Mouse (Mus musculus) neural tube, embryonic 14.5 days (tissue): ENCODE results near the gene Vamp3. TPM values are rescaled to one million over a fixed set of nuclear protein-coding genes. Genes with fewer than 3 reads are reported as not detected.

Source experiments
- ATAC-seq: fragments of 200-750 bp; cut with Nextera tagmentation; 2 replicates; pipeline ENCODE4 v1.8.0; 2017; ENCODE audit warnings: low read depth, mild to moderate bottlenecking, moderate TSS enrichment, moderate library complexity
- H3K27ac ChIP-seq: fragments of 300-500 bp; sonication (generic); 2 replicates; pipeline ENCODE4 v1.5.1; 2014; ENCODE audit warnings: low read depth, mild to moderate bottlenecking, control low read depth, low read length, moderate library complexity, mixed read lengths
- H3K27me3 ChIP-seq: fragments of 300-500 bp; sonication (generic); 2 replicates; pipeline ENCODE4 v1.6.1; 2014; ENCODE audit warnings: low read length; ENCODE audit not compliant: control insufficient read depth, insufficient read depth
- H3K36me3 ChIP-seq: fragments of 300-500 bp; sonication (generic); 2 replicates; pipeline ENCODE4 v1.6.1; 2014; ENCODE audit warnings: low read length, mixed read lengths; ENCODE audit not compliant: control insufficient read depth, insufficient read depth
- H3K4me1 ChIP-seq: fragments of 300-500 bp; sonication (generic); 2 replicates; pipeline ENCODE4 v1.6.1; 2014; ENCODE audit warnings: low read length; ENCODE audit not compliant: control insufficient read depth, insufficient read depth
- H3K4me2 ChIP-seq: fragments of 300-500 bp; sonication (generic); 2 replicates; pipeline ENCODE4 v1.6.1; 2014; ENCODE audit warnings: mild to moderate bottlenecking, low read depth, low read length, control low read depth
- H3K4me3 ChIP-seq: fragments of 300-500 bp; sonication (generic); 2 replicates; pipeline ENCODE4 v1.5.1; 2014; ENCODE audit warnings: low read depth, low read length, control low read depth, mixed read lengths
- H3K9ac ChIP-seq: fragments of 300-500 bp; sonication (generic); replicated peaks from 2 replicates; pipeline ENCODE4 v1.6.1; 2014; ENCODE audit warnings: low read depth, mild to moderate bottlenecking, control low read depth, low read length, mixed read lengths
- H3K9me3 ChIP-seq: fragments of 300-500 bp; sonication (generic); 2 replicates; pipeline ENCODE4 v1.6.1; 2016; ENCODE audit warnings: low read length; ENCODE audit not compliant: control insufficient read depth
- WGBS: fragments of 180-500 bp; shearing (Covaris S2); extraction: QIAGEN DNeasy Blood & Tissue Kit; methylation state at CpG from one replicate; pipeline ENCODE4 v1.1.7; 2014; 5-methylcytosine and 5-hydroxymethylcytosine counted together
- polyA plus RNA-seq: library from polyadenylated mRNA; unstranded; fragments of >200 nt; fragmentation: Nextera tagmentation; extraction: Ambion mirVana; gene quantifications from 2 replicates; pipeline ENCODE4 v1.2.1, GENCODE M21; 2014

The Vamp3 gene
- polyA plus RNA-seq, 1 experiment from 2014 or later: 36.6 TPM

- Histone ChIP-seq H3K4me3 (no peak overlapping the region), H3K27me3 (no peaks in the 10 kb centered on the region), H3K9ac (no peak overlapping the region), H3K9me3 (no peaks in the 10 kb centered on the region), H3K27ac (no peak overlapping the region), H3K4me1 (no peaks in the 10 kb centered on the region), H3K4me2 (no peak overlapping the region), H3K36me3 (peaks cover 46% of the 10 kb centered on the region)
- WGBS: 80% methylated on average over 4 of the region's 4 CpGs
- no peak for ATAC-seq
Measured at GRCm38 (mm10) chr4:151068751-151069150, 11.0 kb upstream of the Vamp3 start.

- 87% methylated on average over 4 of the region's 4 CpGs for WGBS
- H3K9me3 ChIP-seq: no peaks in the 10 kb centered on the region
- no peak overlapping the region for H3K4me2 ChIP-seq
- H3K27ac ChIP-seq: no peak overlapping the region
- H3K4me1 ChIP-seq: peaks cover 11% of the 10 kb centered on the region
- no peak overlapping the region for H3K4me3 ChIP-seq
- peaks cover 19% of the 10 kb centered on the region for H3K36me3 ChIP-seq
- no peak overlapping the region for H3K9ac ChIP-seq
- 0 out of 2 replicates have a peak, but pooled peaks cover 3% of the 10 kb centered on the region for H3K27me3 ChIP-seq
- no peak for ATAC-seq
Measured at GRCm38 (mm10) chr4:151059566-151059965, 1.8 kb upstream of the Vamp3 start.

- Histone ChIP-seq H3K4me3 (no peak overlapping the region; the same call in 1 of the 2 replicates), H3K27ac (peak overlapping the region; percentile 97), H3K9me3 (no peaks in the 10 kb centered on the region), H3K27me3 (0 out of 2 replicates have a peak, but pooled peaks cover 3% of the 10 kb centered on the region), H3K4me1 (peaks cover 11% of the 10 kb centered on the region), H3K36me3 (peaks cover 18% of the 10 kb centered on the region), H3K4me2 (peak overlapping the region; percentile 50), H3K9ac (0 out of 2 replicates have a peak overlapping the region, but pooled peaks have one; percentile 34)
- ATAC-seq: no peak
- WGBS: 74% methylated on average over 4 of the region's 4 CpGs
Measured at GRCm38 (mm10) chr4:151058634-151059033, 871 bp upstream of the Vamp3 start.

GRCm38 (mm10) chr4:151051162-151051561 lies 6.6 kb downstream of the Vamp3 start:
- H3K36me3 ChIP-seq: peaks cover 34% of the 10 kb centered on the region
- H3K4me3 ChIP-seq: no peak overlapping the region
- H3K4me2 ChIP-seq: no peak overlapping the region
- 89% methylated on average over 1 of the region's 1 CpGs for WGBS
- no peak overlapping the region for H3K27ac ChIP-seq
- no peak for ATAC-seq
- no peaks in the 10 kb centered on the region for H3K27me3 ChIP-seq
- H3K9me3 ChIP-seq: no peaks in the 10 kb centered on the region
- H3K9ac ChIP-seq: no peak overlapping the region
- H3K4me1 ChIP-seq: no peaks in the 10 kb centered on the region

GRCm38 (mm10) chr4:151046524-151046923 lies 11.2 kb downstream of the Vamp3 start:
- no peak for ATAC-seq
- H3K27ac ChIP-seq: no peak overlapping the region
- H3K4me2 ChIP-seq: no peak overlapping the region
- 94% methylated on average over 3 of the region's 3 CpGs for WGBS
- no peaks in the 10 kb centered on the region for H3K9me3 ChIP-seq
- H3K4me1 ChIP-seq: 0 out of 2 replicates have a peak, but pooled peaks cover 5% of the 10 kb centered on the region
- no peaks in the 10 kb centered on the region for H3K27me3 ChIP-seq
- H3K36me3 ChIP-seq: peaks cover 31% of the 10 kb centered on the region
- H3K9ac ChIP-seq: no peak overlapping the region
- H3K4me3 ChIP-seq: no peak overlapping the region

DNA sequence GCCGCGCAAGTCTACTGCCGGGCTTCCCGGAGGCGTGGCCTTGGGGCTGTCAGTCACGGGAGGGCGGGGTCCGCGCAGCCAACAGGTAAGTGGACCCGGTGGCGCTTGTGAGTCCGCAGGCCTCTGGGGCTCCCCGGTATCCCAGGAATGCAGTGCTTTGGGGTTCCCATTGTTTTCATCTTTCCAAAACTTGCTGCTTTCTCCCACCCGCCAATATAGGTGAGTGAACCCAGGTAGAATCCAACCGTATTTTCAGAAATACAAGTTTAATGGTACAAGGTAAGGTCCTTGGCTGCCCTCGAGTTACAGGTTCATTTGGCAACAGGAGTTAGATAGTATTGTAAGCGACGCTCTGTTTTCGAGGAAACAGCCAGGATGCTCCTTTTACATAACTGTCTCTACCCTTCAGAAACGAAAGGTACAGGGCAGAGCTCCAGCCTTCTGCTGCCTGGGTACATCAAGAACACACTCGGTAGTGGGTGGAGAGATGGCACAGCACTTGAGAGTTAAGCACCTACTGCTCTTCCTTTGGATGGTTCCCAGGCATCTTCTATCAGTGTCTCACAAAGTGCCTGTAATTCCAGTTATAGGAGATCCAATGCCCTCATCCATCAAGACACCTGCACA lies 12.7 kb downstream of the Vamp3 start:
- no peaks in the 10 kb centered on the region for H3K9me3 ChIP-seq
- H3K27ac ChIP-seq: no peak overlapping the region
- H3K27me3 ChIP-seq: no peaks in the 10 kb centered on the region
- peak overlapping the region; percentile 54 for H3K9ac ChIP-seq
- peaks cover 23% of the 10 kb centered on the region for H3K36me3 ChIP-seq
- H3K4me2 ChIP-seq: peak overlapping the region; percentile 79
- ATAC-seq: 0 out of 2 replicates have a peak, but pooled peaks have one; percentile 9
- WGBS: 5% methylated on average over 21 of the region's 21 CpGs
- 0 out of 2 replicates have a peak, but pooled peaks cover 5% of the 10 kb centered on the region for H3K4me1 ChIP-seq
- peak overlapping the region; percentile 56 for H3K4me3 ChIP-seq

- no peaks in the 10 kb centered on the region for H3K27me3 ChIP-seq
- H3K9ac ChIP-seq: peak within 1 kb of the TSS; percentile 54
- H3K4me3 ChIP-seq: peak within 1 kb of the TSS; percentile 56
- H3K9me3 ChIP-seq: no peaks in the 10 kb centered on the region
- peak; percentile 96 for ATAC-seq
- H3K4me2 ChIP-seq: peak within 1 kb of the TSS; percentile 79
- H3K4me1 ChIP-seq: 0 out of 2 replicates have a peak, but pooled peaks cover 5% of the 10 kb centered on the region
- WGBS: 0% methylated on average over 78 of the region's 79 CpGs
- no peak within 1 kb of the TSS for H3K27ac ChIP-seq
- peaks cover 18% of the 10 kb centered on the region for H3K36me3 ChIP-seq
Measured at GRCm38 (mm10) chr4:151044037-151044943, 13.5 kb downstream of the Vamp3 start, which contains the start of gene Per3. Gene Per3 (minus strand): TSS chr4:151044665.

DNA sequence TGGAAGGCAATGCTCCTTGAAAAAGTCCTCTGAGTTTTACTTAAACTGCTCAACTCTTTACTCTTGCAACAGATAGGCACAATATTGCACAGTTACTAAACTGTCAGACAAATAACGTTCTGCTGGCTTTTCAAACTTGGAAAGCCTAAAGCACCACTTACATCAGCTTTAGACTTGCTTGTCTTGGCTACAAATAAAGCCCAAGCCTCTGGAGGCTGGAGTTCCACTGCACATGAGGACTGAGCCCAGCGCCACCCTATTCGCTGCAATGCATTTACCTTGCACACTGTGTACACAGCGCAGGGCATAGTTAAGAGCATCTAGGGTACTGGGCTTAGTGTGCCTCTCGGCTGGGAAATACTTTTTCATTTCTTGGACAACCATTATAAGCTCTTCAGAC lies 14.5 kb downstream of the Vamp3 start:
- Histone ChIP-seq H3K27ac (no peak overlapping the region), H3K9me3 (no peaks in the 10 kb centered on the region), H3K4me2 (peak overlapping the region; percentile 79; the same call in 1 of the 2 replicates), H3K4me3 (no peak overlapping the region), H3K27me3 (no peaks in the 10 kb centered on the region), H3K9ac (no peak overlapping the region), H3K36me3 (peaks cover 10% of the 10 kb centered on the region; the same call in 1 of the 2 replicates), H3K4me1 (0 out of 2 replicates have a peak, but pooled peaks cover 5% of the 10 kb centered on the region)
- no peak for ATAC-seq
- WGBS: 27% methylated on average over 5 of the region's 5 CpGs
